Mouse (Mus musculus) cerebellum, adult 11 months (tissue): Measurements from ENCODE around the gene Hsd17b6.
"Not testable (repeated sequence)": the region's sequence is repeated elsewhere in the genome, so short reads cannot be mapped to it uniquely, and the experiment has no call there.

ENCODE experiments used
- DNase-seq: peaks from one replicate; pipeline ENCODE4 v3.0.0; 2022

Gene Hsd17b6

DNA sequence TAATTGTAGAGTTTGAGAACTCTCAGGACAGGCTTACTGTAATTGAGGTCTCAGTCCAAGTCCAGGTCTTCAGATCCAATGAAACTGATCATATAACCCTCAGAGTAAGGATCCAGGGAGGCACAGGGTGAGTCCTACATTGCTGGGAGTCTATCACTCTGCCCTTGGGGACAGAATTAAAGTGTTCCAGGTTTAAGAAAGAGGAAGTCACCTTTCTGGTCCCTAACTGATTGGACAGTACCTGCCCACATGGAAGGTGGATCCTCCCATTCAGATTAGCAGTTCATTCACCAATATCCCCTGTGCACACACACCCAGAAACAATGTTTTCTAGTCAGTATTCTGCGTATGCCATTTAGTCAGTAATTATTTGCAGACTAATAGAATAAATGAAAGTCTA, at the start of gene Hsd17b6:
Gene Hsd17b6, minus strand, starts transcription at position 166 of the 400 bp plus-strand sequence.
- no peak for DNase-seq

- DNase-seq: no peak
Measured at GRCm38 (mm10) chr10:128053001-128053400, 45.6 kb upstream of the Hsd17b6 start.

DNA sequence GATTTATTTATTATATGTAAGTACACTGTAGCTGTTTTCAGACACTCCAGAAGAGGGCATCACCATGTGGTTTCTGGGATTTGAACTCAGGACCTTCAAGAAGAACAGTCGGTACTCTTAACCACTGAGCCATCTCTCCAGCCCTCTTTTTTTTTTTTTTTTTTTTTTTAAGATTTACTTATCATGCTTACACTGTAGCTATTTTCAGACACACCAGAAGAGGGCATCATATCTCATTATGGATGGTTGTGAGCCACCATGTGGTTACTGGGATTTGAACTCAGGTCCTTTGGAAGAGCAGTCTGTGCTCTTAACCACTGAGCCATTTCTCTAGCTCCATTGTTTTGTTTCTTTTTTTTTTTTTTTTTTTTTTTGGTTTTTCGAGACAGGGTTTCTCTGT, 44.7 kb upstream of the Hsd17b6 start:
- not testable (repeated sequence) for DNase-seq

DNA sequence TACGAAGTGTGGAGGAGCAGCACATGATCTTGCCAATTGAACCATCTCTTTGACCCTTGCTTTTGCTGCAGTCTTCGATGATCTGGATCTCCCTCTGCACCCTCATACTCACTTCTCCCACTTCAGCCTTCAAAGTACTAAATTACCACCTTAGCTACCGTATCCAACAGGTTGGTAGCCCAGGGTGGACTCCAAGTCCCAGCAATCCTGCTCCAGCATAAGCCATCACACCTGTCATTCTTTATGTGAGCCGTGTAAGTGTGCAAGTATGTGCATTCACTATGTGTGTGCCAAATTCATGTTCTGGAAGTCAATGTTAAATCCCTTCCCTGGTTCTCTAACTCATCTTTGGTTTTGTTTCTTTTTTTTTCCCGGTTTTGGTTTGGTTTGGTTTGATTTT, 44.2 kb upstream of the Hsd17b6 start:
- no peak for DNase-seq

GRCm38 (mm10) chr10:128050355-128050754, 42.9 kb upstream of the Hsd17b6 start:
- no peak for DNase-seq

DNA sequence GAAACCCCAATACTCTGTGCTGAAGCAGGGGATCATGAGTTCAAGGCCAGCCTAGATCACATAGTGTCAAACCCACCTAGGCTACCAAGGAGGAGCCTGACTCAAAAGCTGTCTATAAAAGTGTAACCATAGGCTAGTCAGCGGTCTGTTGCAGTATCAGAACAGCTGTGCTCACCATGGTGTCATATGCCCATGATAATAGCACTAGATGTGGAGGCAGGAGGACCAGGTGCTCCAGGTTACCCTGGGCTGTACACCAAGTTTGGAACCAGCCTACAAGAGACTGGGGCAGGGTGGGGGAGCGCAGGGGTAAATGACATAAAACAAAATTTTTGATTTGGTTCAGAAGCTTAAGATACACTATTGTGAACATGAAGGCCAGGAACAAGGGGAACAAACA, 42.3 kb upstream of the Hsd17b6 start:
- DNase-seq: no peak

- no peak for DNase-seq
Measured at GRCm38 (mm10) chr10:128048157-128048556, 40.7 kb upstream of the Hsd17b6 start.

DNA sequence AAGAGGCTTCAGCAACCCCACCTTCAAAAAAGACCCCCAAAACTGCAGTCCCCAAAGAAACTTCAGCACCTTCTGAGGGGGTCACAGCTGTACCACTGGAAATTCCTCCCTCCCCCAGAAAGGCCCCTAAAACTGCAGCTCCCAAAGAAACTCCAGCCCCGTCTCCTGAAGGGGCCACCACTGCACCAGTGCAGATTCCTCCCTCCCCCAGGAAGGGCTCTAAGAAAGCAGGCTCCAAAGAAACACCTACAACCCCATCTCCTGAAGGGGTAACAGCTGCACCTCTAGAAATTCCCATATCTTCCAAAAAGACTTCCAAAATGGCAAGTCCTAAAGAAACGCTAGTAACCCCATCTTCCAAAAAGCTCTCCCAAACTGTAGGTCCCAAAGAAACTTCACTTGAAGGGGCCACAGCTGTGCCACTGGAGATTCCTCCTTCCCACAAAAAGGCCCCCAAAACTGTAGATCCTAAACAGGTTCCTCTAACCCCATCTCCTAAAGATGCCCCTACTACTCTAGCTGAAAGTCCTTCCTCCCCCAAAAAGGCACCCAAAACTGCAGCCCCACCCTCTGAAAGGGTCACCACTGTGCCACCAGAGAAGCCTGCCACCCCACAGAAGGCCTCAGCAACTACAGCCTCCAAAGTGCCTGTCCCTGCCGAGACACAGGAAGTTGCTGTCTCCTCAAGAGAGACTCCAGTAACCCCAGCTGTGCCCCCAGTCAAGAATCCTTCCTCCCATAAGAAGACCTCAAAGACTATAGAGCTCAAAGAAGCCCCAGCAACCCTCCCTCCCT, 35.8 kb upstream of the Hsd17b6 start:
- no peak for DNase-seq

GRCm38 (mm10) chr10:128042466-128042865, 35.1 kb upstream of the Hsd17b6 start:
- no peak for DNase-seq

DNA sequence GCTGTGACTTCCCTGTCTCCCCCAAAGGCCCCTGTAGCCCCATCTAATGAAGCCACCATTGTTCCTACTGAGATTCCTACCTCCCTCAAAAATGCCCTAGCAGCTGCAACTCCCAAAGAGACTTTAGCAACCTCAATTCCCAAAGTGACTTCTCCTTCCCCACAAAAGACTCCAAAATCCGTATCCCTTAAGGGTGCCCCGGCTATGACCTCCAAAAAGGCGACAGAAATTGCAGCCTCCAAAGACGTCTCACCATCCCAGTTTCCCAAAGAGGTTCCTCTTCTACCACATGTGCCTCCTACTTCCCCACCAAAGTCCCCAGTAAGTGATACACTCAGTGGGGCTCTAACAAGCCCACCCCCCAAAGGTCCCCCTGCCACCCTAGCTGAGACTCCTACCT, 34.2 kb upstream of the Hsd17b6 start:
- no peak for DNase-seq

DNA sequence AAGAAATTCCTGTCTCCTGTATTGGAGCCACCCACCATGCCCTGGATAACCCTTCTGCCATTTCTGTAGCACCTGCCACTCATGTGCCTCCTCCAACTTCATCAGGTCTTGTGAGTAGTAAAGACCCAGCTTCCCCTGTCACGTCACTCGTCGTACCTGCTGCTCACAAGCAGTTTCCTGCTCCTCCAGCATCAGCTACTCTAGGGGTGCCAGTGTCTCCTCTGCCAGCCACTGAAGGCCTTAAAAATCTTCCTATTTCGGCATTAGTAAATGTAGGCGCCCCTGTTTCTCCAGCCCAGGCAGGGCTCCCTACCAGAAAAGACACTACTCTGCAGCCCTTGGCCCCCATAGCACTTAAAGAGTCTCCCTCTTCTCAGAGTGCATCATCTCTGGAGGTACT, 32.9 kb upstream of the Hsd17b6 start:
- DNase-seq: no peak

DNA sequence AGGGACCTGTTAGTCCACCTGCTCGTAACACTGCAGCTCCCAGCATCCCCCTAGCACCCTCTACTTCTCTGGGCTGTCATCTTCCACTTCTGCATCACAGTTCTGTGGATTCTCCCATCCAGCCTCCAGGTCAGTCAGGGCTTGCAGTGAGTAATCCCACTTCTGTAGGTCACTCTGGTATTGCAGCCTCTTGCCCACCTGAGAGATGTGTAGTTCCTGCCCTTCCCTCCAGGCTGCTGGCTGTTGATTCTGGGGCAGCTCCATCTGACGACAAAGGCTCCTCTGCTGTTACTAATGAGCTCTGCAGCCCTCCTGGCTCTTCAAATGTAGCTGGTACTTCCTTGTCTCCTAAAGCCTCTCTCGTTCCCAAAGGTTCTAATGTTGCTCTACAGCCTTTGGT, 32.4 kb upstream of the Hsd17b6 start:
- no peak for DNase-seq

DNA sequence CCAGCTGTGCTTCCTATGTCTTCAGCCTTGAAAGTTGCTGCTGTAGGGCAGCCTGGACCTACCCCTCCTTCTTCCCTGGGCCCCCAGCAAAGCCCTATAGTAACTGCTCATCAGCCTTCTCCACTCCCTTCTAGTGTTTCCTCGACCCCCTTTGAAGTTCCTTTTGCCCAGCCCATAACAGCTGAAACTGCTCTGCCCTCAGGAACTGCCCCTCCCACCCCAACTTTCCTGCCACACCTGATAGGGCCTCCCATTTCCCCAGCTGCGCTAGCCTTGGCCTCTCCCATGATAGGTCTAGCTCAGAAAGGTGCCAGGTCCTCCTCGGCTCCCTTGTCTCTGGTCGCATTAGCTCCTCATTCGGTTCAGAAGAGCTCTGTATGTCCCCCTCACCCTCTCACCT, 31.8 kb upstream of the Hsd17b6 start:
- DNase-seq: no peak

- DNase-seq: no peak
Measured at GRCm38 (mm10) chr10:128037921-128038320, 30.5 kb upstream of the Hsd17b6 start.

DNA sequence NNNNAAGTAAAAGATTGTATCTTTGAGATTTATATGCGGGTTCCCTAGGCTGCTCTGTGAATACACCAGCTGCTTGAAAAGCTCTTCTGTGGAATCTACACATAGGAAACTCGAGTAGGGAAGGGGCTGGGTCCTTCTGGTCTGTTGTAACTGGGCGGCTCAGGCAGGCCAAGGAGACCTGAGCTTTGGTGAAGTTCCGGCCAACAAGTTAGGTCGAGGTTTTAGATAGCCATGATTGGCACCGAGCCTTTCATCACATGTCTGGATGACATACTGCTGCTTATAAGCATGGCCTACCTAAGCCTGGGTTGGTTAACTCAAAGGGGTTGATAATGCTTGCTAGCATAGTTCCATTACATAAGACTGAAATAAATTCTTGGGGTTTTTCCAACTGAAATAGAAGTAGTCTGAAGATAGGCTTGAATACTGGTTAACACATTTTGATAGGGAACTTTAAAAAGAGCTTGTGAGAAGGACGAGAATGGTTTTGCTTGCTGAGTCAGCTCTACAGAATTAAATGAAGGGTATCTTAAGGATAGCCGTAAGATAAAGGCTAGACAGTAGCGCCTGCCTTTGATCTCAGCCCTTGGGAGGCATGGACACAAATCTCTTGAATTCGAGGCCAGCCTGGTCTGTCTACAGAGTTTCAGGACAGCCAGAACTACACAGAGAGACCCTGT, 29.5 kb upstream of the Hsd17b6 start:
- DNase-seq: no peak

GRCm38 (mm10) chr10:128030860-128031259, 23.4 kb upstream of the Hsd17b6 start:
- no peak for DNase-seq

- no peak for DNase-seq
Measured at GRCm38 (mm10) chr10:128029931-128030330, 22.5 kb upstream of the Hsd17b6 start.

DNA sequence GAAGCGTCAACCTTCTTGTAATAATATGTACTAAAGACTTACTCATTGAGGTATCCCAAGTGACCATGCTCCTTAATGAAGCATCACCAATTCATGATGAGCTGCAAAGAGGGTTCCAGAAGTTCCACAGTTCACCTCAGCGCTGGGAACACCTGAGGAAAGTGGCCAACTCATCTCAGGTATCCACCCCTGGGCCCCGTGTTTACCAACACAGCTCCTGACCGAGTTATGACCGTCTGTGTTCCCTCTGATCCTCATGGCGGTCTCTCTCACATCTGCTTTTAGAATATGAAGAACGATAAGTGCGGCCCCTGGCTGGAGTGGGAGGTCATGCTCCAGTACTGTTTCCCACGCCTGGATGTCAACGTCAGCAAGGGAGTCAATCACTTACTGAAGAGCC, 16.1 kb upstream of the Hsd17b6 start:
- no peak for DNase-seq

GRCm38 (mm10) chr10:128022196-128022595, 14.8 kb upstream of the Hsd17b6 start:
- DNase-seq: no peak

- peak; percentile 78 for DNase-seq
Measured at GRCm38 (mm10) chr10:128015068-128015934, 7.9 kb upstream of the Hsd17b6 start, which contains the start of gene Prim1. Gene Prim1, plus strand, starts transcription at chr10:128015168.

- DNase-seq: no peak
Measured at GRCm38 (mm10) chr10:128009735-128010134, 2.3 kb upstream of the Hsd17b6 start.

- DNase-seq: peak; percentile 61
Measured at GRCm38 (mm10) chr10:128008207-128008889, 937 bp upstream of the Hsd17b6 start.

GRCm38 (mm10) chr10:128005479-128005878, 1.9 kb downstream of the Hsd17b6 start:
- no peak for DNase-seq
